Mouse (Mus musculus) ovary, adult 2 months (tissue): ENCODE results near the gene Usp1. TPM values are rescaled to one million over a fixed set of nuclear protein-coding genes. Genes with fewer than 3 reads are reported as not detected.

Source experiments
- polyA plus RNA-seq: library from polyadenylated mRNA; depleted of rRNA; stranded (reverse); fragments of >200 nt; gene quantifications from 2 replicates; pipeline ENCODE4 v1.2.3, GENCODE M21; 2012; rRNA removed

Gene Usp1
- polyA plus RNA-seq = 262 and 598 TPM in 2 replicates

DNA sequence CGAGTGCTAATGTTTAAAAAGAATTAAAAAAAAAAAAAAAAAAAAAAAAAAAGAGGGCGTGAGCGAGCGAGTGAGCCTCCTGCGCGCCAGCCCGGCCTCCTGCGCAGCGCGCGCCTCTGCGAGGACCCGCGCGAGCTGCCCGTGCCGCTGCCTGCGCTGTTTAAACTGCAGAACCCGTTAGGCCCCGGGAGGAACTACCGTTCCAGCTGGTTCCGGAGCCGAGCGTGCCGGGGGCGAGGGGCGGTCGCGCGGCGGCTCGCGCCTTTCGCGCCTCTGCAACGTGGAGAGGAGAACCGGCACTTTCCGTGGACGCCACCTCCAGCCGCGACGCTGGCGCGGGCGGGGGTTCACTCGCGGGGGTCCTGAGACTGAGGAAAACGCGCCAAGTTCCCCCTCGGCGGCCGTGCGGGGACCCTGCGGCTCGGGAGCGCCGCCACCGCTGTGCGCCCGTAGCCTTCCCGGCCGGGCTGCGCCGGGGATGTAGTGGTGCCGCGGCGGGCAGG lies at the start of gene Usp1:
Gene Usp1 (plus strand): TSS at position 243 of the 503 bp plus-strand sequence.

Other genes with a start within 250 kb of the Usp1 start
- not detected in 2 replicates for gene L1td1, start 197.1 kb upstream of the Usp1 start, polyA plus RNA-seq
- gene Kank4, start 106.3 kb upstream of the Usp1 start, polyA plus RNA-seq = 4.0 and 5.6 TPM in 2 replicates
- gene I0C0044D17Rik, start 100.0 kb upstream of the Usp1 start, polyA plus RNA-seq = not detected in 2 replicates
- 0.33 TPM in 1 of 2 replicates, not detected in the other for gene Angptl3, start 107.1 kb downstream of the Usp1 start, polyA plus RNA-seq
- 34.3 and 36.2 TPM in 2 replicates for gene Dock7, start 197.1 kb downstream of the Usp1 start, polyA plus RNA-seq